Mouse (Mus musculus): ENCODE data around the gene Tbc1d9.
A peak's percentile ranks its signal among the peaks of the same experiment; 100 is the strongest.

Tbc1d9 gene

GRCm38 (mm10) chr8:83165235-83165930 lies at the start of gene Tbc1d9:
Tbc1d9 (plus strand) TSS chr8:83165352.
- peak; percentile 80 for DNase-seq

- DNase-seq, result no peak
These were observed 30.1 kb upstream of the Tbc1d9 start for GRCm38 (mm10) chr8:83135086-83135485.

- no peak for DNase-seq
These were observed 25.1 kb upstream of the Tbc1d9 start for GRCm38 (mm10) chr8:83140068-83140467.

GRCm38 (mm10) chr8:83140701-83141111 lies 24.4 kb upstream of the Tbc1d9 start:
- no peak for DNase-seq

GRCm38 (mm10) chr8:83141358-83141757 lies 23.8 kb upstream of the Tbc1d9 start:
- no peak for DNase-seq

GRCm38 (mm10) chr8:83144601-83145000 lies 20.6 kb upstream of the Tbc1d9 start:
- no peak for DNase-seq

- DNase-seq, result no peak
These were observed 19.7 kb upstream of the Tbc1d9 start for GRCm38 (mm10) chr8:83145421-83145820.

GRCm38 (mm10) chr8:83149124-83149523 lies 16.0 kb upstream of the Tbc1d9 start:
- no peak for DNase-seq

GRCm38 (mm10) chr8:83152055-83152454 lies 13.1 kb upstream of the Tbc1d9 start:
- DNase-seq, result no peak

GRCm38 (mm10) chr8:83152470-83152869 lies 12.7 kb upstream of the Tbc1d9 start:
- no peak for DNase-seq

- no peak for DNase-seq
These were observed 10.0 kb upstream of the Tbc1d9 start for GRCm38 (mm10) chr8:83155110-83155509.

- DNase-seq, result no peak
These were observed 6.2 kb upstream of the Tbc1d9 start for GRCm38 (mm10) chr8:83158971-83159370.

GRCm38 (mm10) chr8:83159615-83160014 lies 5.5 kb upstream of the Tbc1d9 start:
- no peak for DNase-seq

- DNase-seq, result no peak
These were observed 4.5 kb upstream of the Tbc1d9 start for GRCm38 (mm10) chr8:83160613-83161012.

GRCm38 (mm10) chr8:83165931-83166867 lies 1.0 kb downstream of the Tbc1d9 start, which contains the start of gene Gm10645:
Gm10645 (minus strand) TSS chr8:83166170.
- peak; percentile 58 for DNase-seq

GRCm38 (mm10) chr8:83167932-83168331 lies 2.8 kb downstream of the Tbc1d9 start:
- DNase-seq, result no peak

GRCm38 (mm10) chr8:83169127-83169526 lies 4.0 kb downstream of the Tbc1d9 start:
- DNase-seq, result no peak

- DNase-seq, result no peak
These were observed 4.6 kb downstream of the Tbc1d9 start for GRCm38 (mm10) chr8:83169709-83170108.

GRCm38 (mm10) chr8:83170894-83171293 lies 5.7 kb downstream of the Tbc1d9 start:
- DNase-seq, result no peak

GRCm38 (mm10) chr8:83175680-83176079 lies 10.5 kb downstream of the Tbc1d9 start:
- DNase-seq, result peak; percentile 41

- no peak for DNase-seq
These were observed 11.6 kb downstream of the Tbc1d9 start for GRCm38 (mm10) chr8:83176785-83177184.

- peak; percentile 2 for DNase-seq
These were observed 12.4 kb downstream of the Tbc1d9 start for GRCm38 (mm10) chr8:83177317-83178195.

GRCm38 (mm10) chr8:83178228-83178742 lies 13.1 kb downstream of the Tbc1d9 start:
- peak; percentile 14 for DNase-seq
